Mouse (Mus musculus): Measurements from ENCODE around the gene Nav1. TPM values are rescaled to one million over a fixed set of nuclear protein-coding genes. Genes with fewer than 3 reads are reported as not detected.
A peak's percentile ranks its signal among the peaks of the same experiment; 100 is the strongest.

Gene Nav1
- polyA plus RNA-seq, 2 experiments, result 14.4 to 26.8 TPM

- DNase-seq (ENCODE audit: low spot score), result no peak
- no peaks in the 10 kb centered on the region for H3K9me3 ChIP-seq (ENCODE audit: control insufficient read depth, low read length)
- no peak overlapping the region for H3K9ac ChIP-seq (ENCODE audit: low read depth, low read length, severe bottlenecking)
- TF ChIP-seq POLR2A (IDR thresholded peaks at IDR 0.05; ENCODE audit: borderline replicate concordance, extremely low read depth, insufficient read depth, insufficient read length), result no peak
- no peak overlapping the region for H3K4me2 ChIP-seq (replicated peaks; ENCODE audit: low read depth, low read length, severe bottlenecking)
- no peak overlapping the region for H3K4me3 ChIP-seq (replicated peaks; ENCODE audit: low read length)
- H3K36me3 ChIP-seq (ENCODE audit: control insufficient read depth, insufficient read depth, low read length), result no peaks in the 10 kb centered on the region
- ATAC-seq (ENCODE audit: low FRiP score, low read depth), result no peak
- H3K27ac ChIP-seq (replicated peaks; ENCODE audit: low read depth, low read length), result no peak overlapping the region
- no peaks in the 10 kb centered on the region for H3K27me3 ChIP-seq (ENCODE audit: control insufficient read depth, insufficient read depth, low read length)
- peaks cover 36% of the 10 kb centered on the region for H3K4me1 ChIP-seq (ENCODE audit: control insufficient read depth, insufficient read depth, low read length)
Measured at GRCm38 (mm10) chr1:135586903-135587302, 20.2 kb downstream of the Nav1 start.

GRCm38 (mm10) chr1:135585573-135585972, 21.5 kb downstream of the Nav1 start:
- ATAC-seq (ENCODE audit: low FRiP score, low read depth) (peak; percentile 80), DNase-seq (ENCODE audit: low spot score) (peak; percentile 41)
- Histone ChIP-seq H3K27me3 (ENCODE audit: control insufficient read depth, insufficient read depth, low read length) (no peaks in the 10 kb centered on the region), H3K4me2 (replicated peaks; ENCODE audit: low read depth, low read length, severe bottlenecking) (peak overlapping the region; percentile 87), H3K36me3 (ENCODE audit: control insufficient read depth, insufficient read depth, low read length) (no peaks in the 10 kb centered on the region), H3K9ac (ENCODE audit: low read depth, low read length, severe bottlenecking) (peak overlapping the region; percentile 55), H3K27ac (replicated peaks; ENCODE audit: low read depth, low read length) (peak overlapping the region; percentile 50; the same call in 1 of the 2 replicates), H3K4me1 (ENCODE audit: control insufficient read depth, insufficient read depth, low read length) (peaks cover 48% of the 10 kb centered on the region), H3K4me3 (replicated peaks; ENCODE audit: low read length) (peak overlapping the region; percentile 49), H3K9me3 (ENCODE audit: control insufficient read depth, low read length) (no peaks in the 10 kb centered on the region)
- WGBS, result under 1% methylated on average over 19 of the region's 19 CpGs
- TF ChIP-seq POLR2A (IDR thresholded peaks at IDR 0.05; ENCODE audit: borderline replicate concordance, extremely low read depth, insufficient read depth, insufficient read length), result 0 out of 2 replicates have a peak, but pooled peaks have one; percentile 31

- peaks cover 55% of the 10 kb centered on the region for H3K4me1 ChIP-seq (ENCODE audit: control insufficient read depth, insufficient read depth, low read length)
- no peaks in the 10 kb centered on the region for H3K27me3 ChIP-seq (ENCODE audit: control insufficient read depth, insufficient read depth, low read length)
- H3K9me3 ChIP-seq (ENCODE audit: control insufficient read depth, low read length), result no peaks in the 10 kb centered on the region
- H3K4me2 ChIP-seq (replicated peaks; ENCODE audit: low read depth, low read length, severe bottlenecking), result peak overlapping the region; percentile 87
- H3K27ac ChIP-seq (replicated peaks; ENCODE audit: low read depth, low read length), result peak overlapping the region; percentile 50; the same call in 1 of the 2 replicates
- ATAC-seq (ENCODE audit: low FRiP score, low read depth), result peak; percentile 56
- TF ChIP-seq POLR2A (IDR thresholded peaks at IDR 0.05; ENCODE audit: borderline replicate concordance, extremely low read depth, insufficient read depth, insufficient read length), result no peak
- no peak for DNase-seq (ENCODE audit: low spot score)
- WGBS, result 2% methylated on average over 73 of the region's 73 CpGs
- peak overlapping the region; percentile 49 for H3K4me3 ChIP-seq (replicated peaks; ENCODE audit: low read length)
- H3K9ac ChIP-seq (ENCODE audit: low read depth, low read length, severe bottlenecking), result peak overlapping the region; percentile 55
- H3K36me3 ChIP-seq (ENCODE audit: control insufficient read depth, insufficient read depth, low read length), result no peaks in the 10 kb centered on the region
Measured at GRCm38 (mm10) chr1:135584587-135585541, 22.2 kb downstream of the Nav1 start.

GRCm38 (mm10) chr1:135583678-135584515, 23.2 kb downstream of the Nav1 start:
- H3K4me1 ChIP-seq (ENCODE audit: control insufficient read depth, insufficient read depth, low read length), result peaks cover 64% of the 10 kb centered on the region
- under 1% methylated on average over 21 of the region's 21 CpGs for WGBS
- TF ChIP-seq POLR2A (IDR thresholded peaks at IDR 0.05; ENCODE audit: borderline replicate concordance, extremely low read depth, insufficient read depth, insufficient read length), result no peak
- H3K9me3 ChIP-seq (ENCODE audit: control insufficient read depth, low read length), result no peaks in the 10 kb centered on the region
- 0 out of 2 replicates have a peak, but pooled peaks have one; percentile 13 for ATAC-seq (ENCODE audit: low FRiP score, low read depth)
- H3K27me3 ChIP-seq (ENCODE audit: control insufficient read depth, insufficient read depth, low read length), result no peaks in the 10 kb centered on the region
- H3K4me2 ChIP-seq (replicated peaks; ENCODE audit: low read depth, low read length, severe bottlenecking), result peak overlapping the region; percentile 87
- peak; percentile 33 for DNase-seq (ENCODE audit: low spot score)
- no peaks in the 10 kb centered on the region for H3K36me3 ChIP-seq (ENCODE audit: control insufficient read depth, insufficient read depth, low read length)
- H3K4me3 ChIP-seq (replicated peaks; ENCODE audit: low read length), result peak overlapping the region; percentile 49
- peak overlapping the region; percentile 70 for H3K27ac ChIP-seq (replicated peaks; ENCODE audit: low read depth, low read length)
- H3K9ac ChIP-seq (ENCODE audit: low read depth, low read length, severe bottlenecking), result peak overlapping the region; percentile 55

Data from limb, embryonic 14.5 days (tissue).